Mouse (Mus musculus) heart, embryonic 14.5 days (tissue): Measurements from ENCODE around the gene Omp. TPM values are rescaled to one million over a fixed set of nuclear protein-coding genes. Genes with fewer than 3 reads are reported as not detected.
A peak's percentile ranks its signal among the peaks of the same experiment; 100 is the strongest.

Experiments used
- ATAC-seq: fragments of 200-750 bp; cut with Nextera tagmentation; 2 replicates; pipeline ENCODE4 v1.8.0; 2017; ENCODE audit warnings: low read depth, moderate TSS enrichment; ENCODE audit not compliant: insufficient number of reproducible peaks, insufficient read depth, low FRiP score
- H3K27ac ChIP-seq, 2 experiments: fragments of 200-500 bp in 1 of 2; fragments of 300-500 bp in 1 of 2; sonication (generic) in 1 of 2; replicated peaks in 1 of 2; 2 replicates each; pipeline ENCODE4 v1.5.1; 2012 to 2014; ENCODE audit warnings: low read depth in 2 of 2, low read length in 2 of 2, control low read depth in 1 of 2, mild to moderate bottlenecking in 1 of 2, mixed read lengths in 1 of 2; ENCODE audit not compliant: control insufficient read depth in 1 of 2, insufficient read depth in 1 of 2
- H3K27me3 ChIP-seq: fragments of 300-500 bp; sonication (generic); 2 replicates; pipeline ENCODE4 v1.6.1; 2014; ENCODE audit warnings: mild to moderate bottlenecking, low read length, control low read depth; ENCODE audit not compliant: control insufficient read depth, insufficient read depth
- H3K36me3 ChIP-seq: fragments of 300-500 bp; sonication (generic); 2 replicates; pipeline ENCODE4 v1.6.1; 2014; ENCODE audit warnings: mild to moderate bottlenecking, control low read depth, low read length, mixed read lengths; ENCODE audit not compliant: control insufficient read depth, insufficient read depth
- H3K4me1 ChIP-seq, 2 experiments: fragments of 200-500 bp in 1 of 2; fragments of 300-500 bp in 1 of 2; sonication (generic) in 1 of 2; 2 replicates each; pipeline ENCODE4 v1.6.1; 2012 to 2014; ENCODE audit warnings: low read length in 2 of 2, control low read depth in 1 of 2, mixed read lengths in 1 of 2; ENCODE audit not compliant: control insufficient read depth in 2 of 2, insufficient read depth in 2 of 2
- H3K4me2 ChIP-seq: fragments of 300-500 bp; sonication (generic); 2 replicates; pipeline ENCODE4 v1.6.1; 2014; ENCODE audit warnings: mild to moderate bottlenecking, low read length
- H3K4me3 ChIP-seq, 2 experiments: fragments of 200-500 bp in 1 of 2; fragments of 300-500 bp in 1 of 2; sonication (generic) in 1 of 2; 2 replicates each; pipeline ENCODE4 v1.5.1; 2012 to 2014; ENCODE audit warnings: low read length in 2 of 2, mild to moderate bottlenecking in 2 of 2, control low read depth in 1 of 2, low read depth in 1 of 2, moderate library complexity in 1 of 2; ENCODE audit not compliant: control insufficient read depth in 1 of 2, insufficient read depth in 1 of 2
- H3K9ac ChIP-seq: fragments of 300-500 bp; sonication (generic); 2 replicates; pipeline ENCODE4 v1.6.1; 2014; ENCODE audit warnings: mild to moderate bottlenecking, low read length
- H3K9me3 ChIP-seq: fragments of 300-500 bp; sonication (generic); 2 replicates; pipeline ENCODE4 v1.6.1; 2016; ENCODE audit warnings: low read length, control low read depth; ENCODE audit not compliant: control insufficient read depth
- WGBS: fragments of 180-500 bp; shearing (Covaris S2); extraction: QIAGEN DNeasy Blood & Tissue Kit; methylation state at CpG from one replicate; pipeline ENCODE4 v1.1.7; 2014; 5-methylcytosine and 5-hydroxymethylcytosine counted together
- polyA plus RNA-seq: library from polyadenylated mRNA; unstranded; fragments of >200 nt; fragmentation: Nextera tagmentation; extraction: Ambion mirVana; gene quantifications from 2 replicates; pipeline ENCODE4 v1.2.1, GENCODE M21; 2014

The Omp gene
- polyA plus RNA-seq, 1 experiment from 2014 or later: 0.09 TPM

- Histone ChIP-seq H3K27me3 (no peaks in the 10 kb centered on the region), H3K4me2 (no peak overlapping the region), H3K27ac (peak overlapping the region; percentile 39 to 43), H3K9ac (no peak overlapping the region), H3K4me1 (peaks cover 25 to 28% of the 10 kb centered on the region in 2 experiments), H3K4me3 (no peak overlapping the region), H3K9me3 (no peaks in the 10 kb centered on the region), H3K36me3 (no peaks in the 10 kb centered on the region)
- 27% methylated on average over 3 of the region's 3 CpGs for WGBS
- no peak; the same call in 1 of the 2 replicates for ATAC-seq
These were observed 11.0 kb upstream of the Omp start for GRCm38 (mm10) chr7:98156280-98156665.

- Histone ChIP-seq H3K9me3 (no peaks in the 10 kb centered on the region), H3K27ac (peak overlapping the region; percentile 15 to 48; a peak in 2 of 4 replicates), H3K27me3 (no peaks in the 10 kb centered on the region), H3K36me3 (no peaks in the 10 kb centered on the region), H3K9ac (no peak overlapping the region), H3K4me2 (no peak overlapping the region), H3K4me1 (peaks cover 23% of the 10 kb centered on the region in 2 experiments), H3K4me3 (no peak overlapping the region)
- peak; percentile 73 for ATAC-seq
- 10% methylated on average over 7 of the region's 8 CpGs for WGBS
These were observed 10.4 kb upstream of the Omp start for GRCm38 (mm10) chr7:98155546-98156279.

GRCm38 (mm10) chr7:98153892-98154291 is 8.6 kb upstream of the Omp start:
- WGBS: 66% methylated on average over 5 of the region's 5 CpGs

DNA sequence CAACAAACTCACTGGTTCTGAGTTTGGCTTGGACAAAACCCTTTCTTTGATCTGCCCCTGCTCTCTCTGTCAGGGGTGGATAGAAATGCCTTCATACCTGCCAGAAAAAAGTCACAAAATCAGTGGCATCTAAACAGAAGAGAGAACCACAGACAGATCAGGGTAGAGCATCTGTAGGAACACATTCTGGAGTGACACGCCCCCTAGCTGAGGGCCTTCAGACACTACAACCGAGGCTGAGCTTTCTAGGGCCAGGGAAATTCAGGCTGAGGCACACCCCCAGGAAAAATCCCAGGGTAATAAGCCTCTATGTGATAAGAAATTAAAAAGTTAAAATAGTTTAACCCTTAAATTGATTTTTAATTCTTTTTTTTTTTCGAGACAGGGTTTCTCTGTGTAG is 8.0 kb upstream of the Omp start:
- Histone ChIP-seq H3K4me1 (peaks cover 22% of the 10 kb centered on the region in 2 experiments), H3K9ac (no peak overlapping the region), H3K27ac (no peak overlapping the region), H3K36me3 (no peaks in the 10 kb centered on the region), H3K4me2 (no peak overlapping the region), H3K4me3 (no peak overlapping the region), H3K27me3 (no peaks in the 10 kb centered on the region), H3K9me3 (no peaks in the 10 kb centered on the region)
- WGBS: 38% methylated on average over 3 of the region's 3 CpGs
- no peak for ATAC-seq

More at GRCm38 (mm10) chr7:98153892-98154291, 8.6 kb upstream of the Omp start:
- no peak overlapping the region for H3K4me3 ChIP-seq
- H3K9me3 ChIP-seq: no peaks in the 10 kb centered on the region
- H3K4me1 ChIP-seq: peaks cover 22 to 23% of the 10 kb centered on the region in 2 experiments
- ATAC-seq: no peak
- no peaks in the 10 kb centered on the region for H3K36me3 ChIP-seq
- H3K4me2 ChIP-seq: no peak overlapping the region
- H3K27me3 ChIP-seq: no peaks in the 10 kb centered on the region
- no peak overlapping the region for H3K27ac ChIP-seq
- no peak overlapping the region for H3K9ac ChIP-seq

DNA sequence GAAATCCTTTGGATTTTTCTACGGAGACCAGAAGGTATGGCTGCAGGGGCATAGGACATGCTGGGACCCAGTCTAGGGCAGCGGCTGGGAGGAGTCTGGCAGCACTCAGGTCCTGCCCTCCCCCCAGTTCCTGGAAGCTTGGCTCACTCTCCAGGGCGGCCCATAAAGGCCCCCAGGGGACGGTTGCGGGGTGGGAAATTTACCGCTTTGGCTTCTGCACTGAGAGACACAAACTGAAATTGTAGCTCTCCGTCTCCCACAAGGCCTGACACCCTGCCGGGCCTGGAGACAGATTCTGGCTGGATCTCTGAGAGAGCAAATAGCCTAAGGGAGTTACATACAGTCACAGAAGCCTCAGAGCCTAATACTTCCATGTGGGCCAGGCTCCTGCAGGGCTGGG is 7.1 kb upstream of the Omp start:
- Histone ChIP-seq H3K27ac (no peak overlapping the region), H3K27me3 (no peaks in the 10 kb centered on the region), H3K9ac (no peak overlapping the region), H3K4me1 (peaks cover 22% of the 10 kb centered on the region in 2 experiments), H3K9me3 (no peaks in the 10 kb centered on the region), H3K36me3 (no peaks in the 10 kb centered on the region), H3K4me2 (no peak overlapping the region), H3K4me3 (no peak overlapping the region)
- ATAC-seq: no peak
- WGBS: 61% methylated on average over 8 of the region's 8 CpGs

DNA sequence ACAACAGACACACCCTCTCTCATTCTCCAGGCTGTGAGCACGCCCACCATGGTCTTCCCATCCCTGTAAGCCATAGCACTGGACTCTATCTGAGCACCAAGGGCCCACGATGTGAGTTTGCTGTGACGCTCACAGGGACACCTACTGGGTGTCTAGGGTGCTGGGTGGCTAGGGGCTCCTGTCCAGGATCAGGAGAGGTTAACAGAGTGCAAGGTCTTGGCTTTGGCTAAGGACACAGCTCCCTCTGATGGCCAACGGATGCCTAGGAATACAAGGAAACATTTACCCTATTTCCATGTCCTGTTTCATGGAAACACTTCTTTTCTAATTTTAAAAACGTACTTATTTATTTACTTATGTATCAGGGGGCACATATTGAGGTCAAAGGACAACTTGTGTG is 5.2 kb upstream of the Omp start:
- no peaks in the 10 kb centered on the region for H3K27me3 ChIP-seq
- H3K4me1 ChIP-seq: peaks cover 10 to 12% of the 10 kb centered on the region in 2 experiments
- H3K27ac ChIP-seq: no peak overlapping the region
- 37% methylated on average over 5 of the region's 5 CpGs for WGBS
- H3K4me2 ChIP-seq: no peak overlapping the region
- ATAC-seq: no peak
- H3K36me3 ChIP-seq: no peaks in the 10 kb centered on the region
- no peaks in the 10 kb centered on the region for H3K9me3 ChIP-seq
- no peak overlapping the region for H3K4me3 ChIP-seq
- no peak overlapping the region for H3K9ac ChIP-seq

GRCm38 (mm10) chr7:98149802-98150201 is 4.5 kb upstream of the Omp start:
- Histone ChIP-seq H3K36me3 (no peaks in the 10 kb centered on the region), H3K9me3 (no peaks in the 10 kb centered on the region), H3K4me1 (peaks cover 10 to 12% of the 10 kb centered on the region in 2 experiments), H3K27ac (no peak overlapping the region), H3K9ac (no peak overlapping the region), H3K27me3 (no peaks in the 10 kb centered on the region), H3K4me3 (no peak overlapping the region), H3K4me2 (no peak overlapping the region)
- ATAC-seq: no peak
- 18% methylated on average over 3 of the region's 3 CpGs for WGBS
